Mouse (Mus musculus) neural tube, embryonic 11.5 days (tissue): Measurements from ENCODE around the gene Dennd1b. TPM values are rescaled to one million over a fixed set of nuclear protein-coding genes. Genes with fewer than 3 reads are reported as not detected.

ENCODE experiments used
- ATAC-seq: fragments of 200-750 bp; cut with Nextera tagmentation; 2 replicates; pipeline ENCODE4 v1.8.0; 2017; ENCODE audit warnings: moderate number of reproducible peaks, mild to moderate bottlenecking, moderate TSS enrichment, moderate library complexity; ENCODE audit not compliant: insufficient read depth, low FRiP score, low TSS enrichment
- DNase-seq: peaks from one replicate; pipeline ENCODE4 v3.0.0-alpha.2; 2015; ENCODE audit warnings: low spot score
- H3K27ac ChIP-seq: fragments of 300-500 bp; sonication (generic); 2 replicates; pipeline ENCODE4 v1.5.1; 2014; ENCODE audit warnings: low read depth, mild to moderate bottlenecking, low read length
- H3K27me3 ChIP-seq: fragments of 300-500 bp; sonication (generic); 2 replicates; pipeline ENCODE4 v1.6.1; 2014; ENCODE audit warnings: mild to moderate bottlenecking, low read length, mixed read lengths; ENCODE audit not compliant: control insufficient read depth, insufficient read depth
- H3K36me3 ChIP-seq: fragments of 300-500 bp; sonication (generic); 2 replicates; pipeline ENCODE4 v1.6.1; 2014; ENCODE audit warnings: mild to moderate bottlenecking, low read length, moderate library complexity, mixed read lengths; ENCODE audit not compliant: control insufficient read depth, insufficient read depth
- H3K4me1 ChIP-seq: fragments of 300-500 bp; sonication (generic); 2 replicates; pipeline ENCODE4 v1.6.1; 2014; ENCODE audit warnings: low read length, mixed read lengths; ENCODE audit not compliant: control insufficient read depth, insufficient read depth
- H3K4me2 ChIP-seq: fragments of 300-500 bp; sonication (generic); 2 replicates; pipeline ENCODE4 v1.6.1; 2014; ENCODE audit warnings: low read depth, mild to moderate bottlenecking, moderate library complexity
- H3K4me3 ChIP-seq: fragments of 300-500 bp; sonication (generic); 2 replicates; pipeline ENCODE4 v1.5.1; 2014; ENCODE audit warnings: low read depth, low read length
- H3K9ac ChIP-seq: fragments of 300-500 bp; sonication (generic); 2 replicates; pipeline ENCODE4 v1.6.1; 2014; ENCODE audit warnings: mild to moderate bottlenecking, low read length
- H3K9me3 ChIP-seq: fragments of 300-500 bp; sonication (generic); 2 replicates; pipeline ENCODE4 v1.6.1; 2016; ENCODE audit warnings: low read length; ENCODE audit not compliant: control insufficient read depth
- WGBS: fragments of 180-500 bp; shearing (Covaris S2); extraction: QIAGEN DNeasy Blood & Tissue Kit; methylation state at CpG from one replicate; pipeline ENCODE4 v1.1.7; 2014; 5-methylcytosine and 5-hydroxymethylcytosine counted together
- polyA plus RNA-seq: library from polyadenylated mRNA; unstranded; fragments of >200 nt; fragmentation: Nextera tagmentation; extraction: Ambion mirVana; gene quantifications from 2 replicates; pipeline ENCODE4 v1.2.1, GENCODE M21; 2014

Dennd1b gene
- polyA plus RNA-seq, 1 experiment from 2014 or later = 10.6 TPM

DNA sequence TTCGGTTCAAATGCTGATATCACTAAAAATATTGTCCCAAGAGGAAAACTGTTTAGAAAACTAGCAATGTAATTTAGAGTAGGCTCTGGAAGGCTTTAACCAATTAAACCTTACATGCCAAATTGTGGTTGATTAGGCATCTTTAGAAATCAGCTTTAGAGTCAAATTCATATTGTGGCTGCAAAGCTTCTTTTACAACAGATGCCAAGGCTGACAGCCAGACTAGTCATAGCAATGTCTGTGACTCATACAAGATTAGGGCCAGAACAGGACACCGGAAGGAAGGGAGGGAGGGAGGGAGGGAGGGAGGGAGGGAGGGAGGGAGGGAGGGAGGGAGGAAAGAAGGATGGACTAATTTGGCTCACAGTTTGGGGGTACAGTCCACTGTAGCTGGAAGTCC, 182.3 kb downstream of the Dennd1b start:
- no peak overlapping the region for H3K9ac ChIP-seq
- H3K4me1 ChIP-seq = no peaks in the 10 kb centered on the region
- DNase-seq (no peak), ATAC-seq (no peak)
- H3K4me3 ChIP-seq = no peak overlapping the region
- H3K9me3 ChIP-seq = no peaks in the 10 kb centered on the region
- H3K27me3 ChIP-seq = no peaks in the 10 kb centered on the region
- no peak overlapping the region for H3K27ac ChIP-seq
- whole genome bisulfite sequencing = 90% methylated on average over 1 of the region's 2 CpGs
- no peaks in the 10 kb centered on the region for H3K36me3 ChIP-seq
- no peak overlapping the region for H3K4me2 ChIP-seq

DNA sequence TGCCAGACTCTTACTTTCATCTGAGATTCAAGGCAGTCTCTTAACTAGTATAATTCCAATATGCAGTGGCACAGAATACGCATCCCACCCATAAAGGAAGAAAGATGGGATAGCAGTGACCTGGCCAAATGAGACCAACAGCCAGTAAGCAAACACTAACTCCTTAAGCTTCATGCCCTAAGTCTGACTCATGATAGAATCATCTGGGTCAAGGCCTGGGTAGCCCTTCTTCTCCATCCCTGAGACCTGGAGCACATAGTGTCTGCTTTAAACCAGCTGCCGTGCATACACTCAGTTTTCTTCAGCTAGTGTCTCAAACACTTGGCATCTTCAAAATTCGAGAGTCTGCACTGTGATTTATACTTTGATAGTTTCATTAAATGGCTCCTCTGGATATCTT, 183.1 kb downstream of the Dennd1b start:
- DNase-seq = no peak
- 86% methylated on average over 3 of the region's 3 CpGs for WGBS
- H3K9me3 ChIP-seq = no peaks in the 10 kb centered on the region
- H3K27ac ChIP-seq = no peak overlapping the region
- H3K4me3 ChIP-seq = no peak overlapping the region
- no peaks in the 10 kb centered on the region for H3K4me1 ChIP-seq
- H3K4me2 ChIP-seq = no peak overlapping the region
- H3K27me3 ChIP-seq = no peaks in the 10 kb centered on the region
- no peaks in the 10 kb centered on the region for H3K36me3 ChIP-seq
- ATAC-seq = no peak
- no peak overlapping the region for H3K9ac ChIP-seq

DNA sequence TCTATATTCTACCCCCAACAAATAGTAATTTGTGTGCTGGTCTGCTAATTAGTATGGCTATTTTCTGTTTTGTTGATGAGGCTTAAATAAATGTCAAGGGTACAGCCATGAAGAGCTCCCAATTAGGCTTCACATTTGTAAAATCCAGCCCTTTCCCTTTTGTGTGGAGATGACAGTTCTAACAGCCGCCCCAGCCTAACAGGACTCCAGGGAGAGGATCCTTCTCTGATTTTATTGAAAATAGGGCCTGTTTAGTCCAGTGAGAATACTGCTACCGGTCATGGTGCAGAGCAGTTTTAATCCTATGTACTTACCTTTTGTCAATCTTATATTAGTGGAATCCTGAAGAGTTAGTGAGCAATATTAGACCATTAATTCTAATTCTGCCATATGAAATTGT, 189.8 kb downstream of the Dennd1b start:
- Histone ChIP-seq H3K4me2 (no peak overlapping the region), H3K9ac (no peak overlapping the region), H3K4me1 (no peaks in the 10 kb centered on the region), H3K9me3 (no peaks in the 10 kb centered on the region), H3K4me3 (no peak overlapping the region), H3K27ac (no peak overlapping the region), H3K36me3 (no peaks in the 10 kb centered on the region), H3K27me3 (no peaks in the 10 kb centered on the region)
- 82% methylated on average over 2 of the region's 2 CpGs for WGBS
- no peak for DNase-seq
- no peak for ATAC-seq

DNA sequence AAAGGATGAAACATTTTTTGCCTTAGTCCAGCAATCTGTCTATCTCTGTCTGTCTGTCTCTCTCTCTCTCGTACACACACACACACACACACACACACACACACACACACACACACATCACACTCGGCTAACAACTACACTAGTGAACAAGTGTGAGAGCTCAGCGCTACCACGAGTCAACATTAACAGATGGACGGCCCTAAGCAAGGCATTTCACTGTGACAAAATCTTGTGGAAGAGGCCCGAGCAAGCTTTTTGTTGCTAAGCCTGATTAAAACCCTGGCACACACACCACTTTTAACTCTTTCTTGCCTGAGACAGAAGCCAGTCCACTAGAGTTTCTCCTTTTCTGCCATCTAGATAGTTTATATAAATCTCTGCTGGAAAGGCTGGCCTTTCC, 190.3 kb downstream of the Dennd1b start:
- ATAC-seq = no peak
- WGBS = 57% methylated on average over 6 of the region's 6 CpGs

DNA sequence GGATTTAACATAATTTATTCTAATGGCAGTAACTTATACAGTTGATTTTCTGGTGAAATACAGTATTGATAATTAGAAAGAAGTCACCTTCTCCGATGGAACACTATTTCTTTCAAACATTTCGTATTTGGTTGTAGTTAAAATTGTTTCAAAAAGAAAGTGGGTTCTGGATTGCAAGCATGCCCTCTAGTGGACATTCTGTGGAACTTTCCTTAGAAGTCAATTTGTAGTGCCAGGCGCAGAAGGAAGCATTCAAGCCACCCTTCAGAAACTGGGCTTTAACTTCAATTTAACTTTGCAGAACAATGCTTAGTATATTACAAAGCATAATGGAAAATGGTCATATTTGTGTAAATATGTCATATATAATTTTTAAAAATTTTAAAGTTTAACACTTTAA, 193.2 kb downstream of the Dennd1b start:
- H3K36me3 ChIP-seq = no peaks in the 10 kb centered on the region
- H3K27me3 ChIP-seq = no peaks in the 10 kb centered on the region
- H3K9ac ChIP-seq = no peak overlapping the region
- no peak for DNase-seq
- no peaks in the 10 kb centered on the region for H3K4me1 ChIP-seq
- 35% methylated on average over 3 of the region's 3 CpGs for WGBS
- H3K9me3 ChIP-seq = no peaks in the 10 kb centered on the region
- no peak overlapping the region for H3K4me2 ChIP-seq
- no peak overlapping the region for H3K27ac ChIP-seq
- no peak for ATAC-seq
- H3K4me3 ChIP-seq = no peak overlapping the region

More for the DNA sequence above, 190.3 kb downstream of the Dennd1b start:
- Histone ChIP-seq H3K9me3 (no peaks in the 10 kb centered on the region), H3K4me1 (no peaks in the 10 kb centered on the region), H3K27me3 (no peaks in the 10 kb centered on the region), H3K27ac (no peak overlapping the region), H3K9ac (no peak overlapping the region), H3K36me3 (no peaks in the 10 kb centered on the region), H3K4me2 (no peak overlapping the region), H3K4me3 (no peak overlapping the region)
- no peak for DNase-seq

DNA sequence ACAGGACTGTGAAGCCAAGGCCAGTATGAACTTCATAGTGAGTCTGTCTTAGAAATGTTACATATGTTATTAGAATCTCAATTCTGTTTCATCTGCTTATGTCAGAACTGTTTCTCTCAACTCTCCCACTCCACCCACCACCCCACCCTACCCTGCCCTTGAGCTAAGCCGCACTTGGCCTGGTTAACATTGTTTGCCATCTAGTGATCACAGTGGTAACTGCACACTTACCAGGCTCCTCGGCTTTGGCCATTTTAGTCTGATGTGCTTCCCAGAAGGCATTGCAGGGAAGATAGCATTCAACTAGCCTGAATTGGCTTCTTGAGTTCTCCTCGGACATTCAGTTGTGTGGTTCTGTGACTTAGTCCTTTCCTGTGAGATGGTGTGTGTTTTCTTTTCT, 198.4 kb downstream of the Dennd1b start:
- Histone ChIP-seq H3K4me3 (no peak overlapping the region), H3K27ac (no peak overlapping the region), H3K4me2 (no peak overlapping the region), H3K36me3 (no peaks in the 10 kb centered on the region), H3K27me3 (no peaks in the 10 kb centered on the region), H3K9me3 (no peaks in the 10 kb centered on the region), H3K4me1 (no peaks in the 10 kb centered on the region), H3K9ac (no peak overlapping the region)
- 59% methylated on average over 3 of the region's 3 CpGs for WGBS
- DNase-seq (no peak), ATAC-seq (0 out of 2 replicates have a peak, but pooled peaks have one; percentile 64)

DNA sequence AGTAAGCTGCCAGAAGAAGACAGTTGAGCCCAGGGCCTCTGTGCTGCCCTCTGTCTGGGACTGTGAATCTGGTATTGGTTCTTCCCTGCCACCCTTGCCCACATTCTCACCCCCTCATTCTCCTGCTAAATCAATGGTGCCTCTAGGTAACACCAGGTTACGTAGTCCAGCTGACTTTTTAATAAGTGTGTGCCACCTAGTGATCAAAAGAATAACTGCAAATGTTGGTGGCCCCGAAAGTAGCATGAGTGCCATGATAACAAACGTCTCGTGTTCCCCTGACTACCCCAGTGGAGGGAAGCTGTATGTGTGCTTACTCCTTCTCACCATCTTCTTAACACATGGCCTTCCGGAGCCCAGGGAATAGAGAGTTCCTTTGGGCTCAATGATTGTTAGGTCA, 199.6 kb downstream of the Dennd1b start:
- Histone ChIP-seq H3K4me1 (no peaks in the 10 kb centered on the region), H3K27ac (no peak overlapping the region), H3K27me3 (no peaks in the 10 kb centered on the region), H3K4me2 (no peak overlapping the region), H3K9me3 (no peaks in the 10 kb centered on the region), H3K9ac (no peak overlapping the region), H3K36me3 (no peaks in the 10 kb centered on the region), H3K4me3 (no peak overlapping the region)
- peak; percentile 40; the same call in 1 of the 2 replicates for ATAC-seq
- 37% methylated on average over 5 of the region's 5 CpGs for WGBS
- peak; percentile 46 for DNase-seq

DNA sequence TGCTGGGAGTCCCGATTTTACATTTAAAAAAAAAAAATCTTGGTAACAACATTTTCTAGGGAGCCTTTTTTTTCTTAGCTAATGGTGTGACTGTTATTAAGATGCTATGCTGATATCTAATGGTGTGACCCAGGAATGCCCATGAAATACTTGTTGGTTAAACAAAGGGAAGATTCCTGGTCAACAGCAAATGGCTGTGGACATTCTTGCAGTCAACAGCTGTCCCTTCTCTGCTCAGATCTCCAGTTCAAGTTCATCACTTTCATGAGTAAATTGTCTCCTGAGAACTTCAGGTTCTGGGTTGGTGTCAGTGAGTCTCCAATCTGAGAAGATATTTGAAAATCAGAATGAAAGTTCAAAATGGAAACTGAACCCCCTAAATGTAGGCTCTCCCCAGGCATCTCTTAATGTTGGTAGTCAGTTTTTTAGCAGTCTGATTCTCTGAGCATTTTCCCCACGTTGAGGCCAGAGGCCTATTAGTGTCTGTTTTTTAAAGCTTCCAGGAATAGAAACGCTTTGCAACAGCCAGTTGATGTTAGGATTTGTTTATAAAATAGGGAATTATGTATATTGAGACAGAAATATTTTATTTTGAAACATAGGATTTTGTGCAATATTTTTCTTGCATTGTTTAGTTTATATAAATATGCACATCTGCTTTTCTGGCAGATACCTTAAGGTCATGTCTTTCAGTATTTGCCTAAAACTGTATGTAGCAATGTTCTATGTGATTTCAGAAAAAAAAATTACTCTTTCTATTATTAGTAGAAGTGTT, 211.0 kb downstream of the Dennd1b start:
- Histone ChIP-seq H3K27ac (no peak overlapping the region), H3K9me3 (no peaks in the 10 kb centered on the region), H3K36me3 (no peaks in the 10 kb centered on the region), H3K4me2 (no peak overlapping the region), H3K4me3 (no peak overlapping the region), H3K27me3 (no peaks in the 10 kb centered on the region), H3K4me1 (no peaks in the 10 kb centered on the region), H3K9ac (no peak overlapping the region)
- DNase-seq = no peak
- no peak for ATAC-seq
- WGBS = 83% methylated on average over 3 of the region's 3 CpGs

DNA sequence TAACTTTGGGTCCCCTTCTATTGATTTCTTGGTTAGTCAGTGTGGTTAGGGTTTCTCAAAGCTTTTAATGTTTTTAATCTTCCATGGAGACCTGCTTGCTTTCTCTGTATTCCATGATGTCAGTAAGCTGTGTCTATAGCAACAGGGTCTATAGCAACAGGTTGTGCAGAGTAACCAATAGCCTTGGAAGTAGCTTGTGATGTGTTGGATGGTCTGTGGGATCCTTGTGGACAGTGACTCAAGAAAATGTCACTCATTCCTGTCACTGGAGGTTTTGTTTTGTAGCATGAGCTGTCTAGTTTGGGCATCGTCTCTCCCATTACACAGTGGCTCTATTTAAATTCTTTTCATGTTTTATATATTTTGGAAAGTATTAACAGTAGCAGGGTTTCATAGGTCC, 216.5 kb downstream of the Dennd1b start:
- H3K4me2 ChIP-seq = no peak overlapping the region
- no peaks in the 10 kb centered on the region for H3K27me3 ChIP-seq
- no peak overlapping the region for H3K4me3 ChIP-seq
- H3K9me3 ChIP-seq = no peaks in the 10 kb centered on the region
- no peak for ATAC-seq
- WGBS = 93% methylated on average over 1 of the region's 1 CpGs
- no peak overlapping the region for H3K27ac ChIP-seq
- no peak overlapping the region for H3K9ac ChIP-seq
- no peak for DNase-seq
- no peaks in the 10 kb centered on the region for H3K4me1 ChIP-seq
- no peaks in the 10 kb centered on the region for H3K36me3 ChIP-seq
